Mouse (Mus musculus) cerebellum, adult (tissue): ENCODE results near the gene Zfp566.
A peak's percentile ranks its signal among the peaks of the same experiment; 100 is the strongest.
"Not testable (repeated sequence)": the region's sequence is repeated elsewhere in the genome, so short reads cannot be mapped to it uniquely, and the experiment has no call there.

Source experiments
- ATAC-seq: cut with Nextera tagmentation; 2 replicates; pipeline ENCODE4 v1.9.2; 2017; ENCODE audit warnings: mild to moderate bottlenecking, moderate library complexity, mixed read lengths; ENCODE audit not compliant: insufficient number of reproducible peaks, low FRiP score, low TSS enrichment

The Zfp566 gene

GRCm38 (mm10) chr7:30090092-30090969 is at the start of gene Zfp566, which contains the start of gene Gm26920:
Gene Zfp566 (minus strand): TSS chr7:30090527.
Gene Gm26920 (minus strand): TSS chr7:30090410.
- ATAC-seq: peak; percentile 91

- no peak for ATAC-seq
These were observed 46.5 kb upstream of the Zfp566 start for GRCm38 (mm10) chr7:30136826-30137225.

GRCm38 (mm10) chr7:30132396-30132795 is 42.1 kb upstream of the Zfp566 start:
- ATAC-seq: no peak

GRCm38 (mm10) chr7:30129900-30130299 is 39.6 kb upstream of the Zfp566 start:
- ATAC-seq: no peak

- no peak for ATAC-seq
These were observed 31.8 kb upstream of the Zfp566 start for GRCm38 (mm10) chr7:30122188-30122530.

GRCm38 (mm10) chr7:30121308-30122187 is 31.2 kb upstream of the Zfp566 start, which contains the start of gene Zfp382:
Gene Zfp382 (plus strand): TSS chr7:30121942.
- peak; percentile 93 for ATAC-seq

- ATAC-seq: not testable (repeated sequence)
These were observed 27.6 kb upstream of the Zfp566 start for GRCm38 (mm10) chr7:30117935-30118334.

- no peak for ATAC-seq
These were observed 25.7 kb upstream of the Zfp566 start for GRCm38 (mm10) chr7:30116076-30116475.

- ATAC-seq: no peak
These were observed 9.0 kb upstream of the Zfp566 start for GRCm38 (mm10) chr7:30099297-30099696.

- no peak for ATAC-seq
These were observed 5.3 kb upstream of the Zfp566 start for GRCm38 (mm10) chr7:30095551-30096125.

GRCm38 (mm10) chr7:30094646-30095429 is 4.5 kb upstream of the Zfp566 start, which contains the start of gene Zfp260:
Gene Zfp260 (plus strand): TSS chr7:30094777.
- ATAC-seq: peak; percentile 74

GRCm38 (mm10) chr7:30093918-30094415 is 3.6 kb upstream of the Zfp566 start:
- no peak for ATAC-seq

GRCm38 (mm10) chr7:30092666-30093065 is 2.3 kb upstream of the Zfp566 start:
- no peak for ATAC-seq

GRCm38 (mm10) chr7:30090970-30091585 is 751 bp upstream of the Zfp566 start:
- ATAC-seq: no peak

GRCm38 (mm10) chr7:30089405-30089804 is 922 bp downstream of the Zfp566 start:
- ATAC-seq: no peak

- no peak for ATAC-seq
These were observed 3.8 kb downstream of the Zfp566 start for GRCm38 (mm10) chr7:30086524-30086923.

GRCm38 (mm10) chr7:30072146-30073028 is 17.9 kb downstream of the Zfp566 start, which contains the start of gene Zfp82:
Gene Zfp82 (minus strand): TSS chr7:30072900.
- ATAC-seq: peak; percentile 88; the same call in 1 of the 2 replicates

- ATAC-seq: no peak
These were observed 25.7 kb downstream of the Zfp566 start for GRCm38 (mm10) chr7:30064622-30065021.
